Mouse (Mus musculus) liver, embryonic 15.5 days (tissue): Measurements from ENCODE around the gene Pik3r1. TPM values are rescaled to one million over a fixed set of nuclear protein-coding genes. Genes with fewer than 3 reads are reported as not detected.

Experiments
- ATAC-seq: fragments of 200-750 bp; cut with Nextera tagmentation; 2 replicates; pipeline ENCODE4 v1.8.0; 2017; ENCODE audit warnings: moderate number of reproducible peaks, mild to moderate bottlenecking, moderate library complexity; ENCODE audit not compliant: insufficient read depth
- H3K27ac ChIP-seq: fragments of 300-500 bp; sonication (generic); replicated peaks from 2 replicates; pipeline ENCODE4 v1.5.1; 2015; ENCODE audit warnings: mild to moderate bottlenecking, inconsistent platforms
- H3K27me3 ChIP-seq: fragments of 300-500 bp; sonication (generic); 2 replicates; pipeline ENCODE4 v1.6.1; 2015; ENCODE audit warnings: mild to moderate bottlenecking, inconsistent platforms
- H3K36me3 ChIP-seq: fragments of 300-500 bp; sonication (generic); replicated peaks from 2 replicates; pipeline ENCODE4 v1.6.1; 2015; ENCODE audit warnings: moderate library complexity, mild to moderate bottlenecking, inconsistent platforms
- H3K4me1 ChIP-seq: fragments of 300-500 bp; sonication (generic); replicated peaks from 2 replicates; pipeline ENCODE4 v1.6.1; 2015; ENCODE audit warnings: inconsistent platforms
- H3K4me2 ChIP-seq: fragments of 300-500 bp; sonication (generic); 2 replicates; pipeline ENCODE4 v1.6.1; 2015; ENCODE audit warnings: moderate library complexity, mild to moderate bottlenecking, inconsistent platforms
- H3K4me3 ChIP-seq: fragments of 300-500 bp; sonication (generic); replicated peaks from 2 replicates; pipeline ENCODE4 v1.5.1; 2015; ENCODE audit warnings: mild to moderate bottlenecking, inconsistent platforms
- H3K9ac ChIP-seq: fragments of 300-500 bp; sonication (generic); 2 replicates; pipeline ENCODE4 v1.6.1; 2015; ENCODE audit warnings: moderate library complexity, mild to moderate bottlenecking, inconsistent platforms
- H3K9me3 ChIP-seq: fragments of 300-500 bp; sonication (generic); replicated peaks from 2 replicates; pipeline ENCODE4 v1.6.1; 2016; ENCODE audit warnings: inconsistent platforms
- WGBS: fragments of 180-500 bp; shearing (Covaris S2); methylation state at CpG from one replicate; pipeline ENCODE4 v1.1.7; 2015; ENCODE audit warnings: mixed read lengths; ENCODE audit not compliant: insufficient replicate concordance; 5-methylcytosine and 5-hydroxymethylcytosine counted together
- polyA plus RNA-seq: library from polyadenylated mRNA; unstranded; fragments of >200 nt; fragmentation: Nextera tagmentation; extraction: Ambion mirVana; gene quantifications from 2 replicates; pipeline ENCODE4 v1.2.1, GENCODE M21; 2015

The Pik3r1 gene
- polyA plus RNA-seq, 1 experiment from 2014 or later, result 22.6 TPM

- 74% methylated on average over 7 of the region's 7 CpGs for WGBS
- ATAC-seq, result no peak
- Histone ChIP-seq H3K4me3 (no peak overlapping the region), H3K36me3 (no peaks in the 10 kb centered on the region), H3K9ac (no peak overlapping the region), H3K4me2 (no peak overlapping the region), H3K9me3 (no peaks in the 10 kb centered on the region), H3K27ac (no peak overlapping the region), H3K4me1 (peaks cover 19% of the 10 kb centered on the region), H3K27me3 (no peaks in the 10 kb centered on the region)
These were observed 136.5 kb downstream of the Pik3r1 start for GRCm38 (mm10) chr13:101631561-101631960.
